Mouse (Mus musculus) heart, postnatal 0 days (tissue): ENCODE measurements around the gene Oprl1.

Source experiments
- CTCF ChIP-seq: IDR thresholded peaks from 2 replicates; pipeline ENCODE4 v1.5.1; 2016; ENCODE audit warnings: antibody characterized with exemption, control low read depth, low read depth
- EP300 ChIP-seq: IDR thresholded peaks from 2 replicates; pipeline ENCODE4 v1.6.1; 2016; ENCODE audit warnings: antibody characterized with exemption, low read depth

- TF ChIP-seq CTCF = no peak
- no peak for TF ChIP-seq EP300
Observed at GRCm38 (mm10) chr2:181691571-181691970, 23.2 kb upstream of the Oprl1 start.
